Mouse (Mus musculus): ENCODE measurements around the gene Armcx3. TPM values are rescaled to one million over a fixed set of nuclear protein-coding genes. Genes with fewer than 3 reads are reported as not detected.

The Armcx3 gene
- polyA plus RNA-seq (2017; shearing (Covaris generic)): 15.0 TPM

GRCm38 (mm10) chrX:134756434-134757292 is at the start of gene Armcx3:
Gene Armcx3, plus strand, starts transcription at chrX:134756595.

GRCm38 (mm10) chrX:134717752-134718308 is 38.6 kb upstream of the Armcx3 start, which contains the start of gene Armcx1:
Gene Armcx1, plus strand, starts transcription at chrX:134717963.

GRCm38 (mm10) chrX:134750764-134751592 is 5.4 kb upstream of the Armcx3 start, which contains the start of gene Armcx6:
Gene Armcx6, minus strand, starts transcription at chrX:134751417.

GRCm38 (mm10) chrX:134808755-134809224 is 52.4 kb downstream of the Armcx3 start, which contains the start of gene Armcx2:
Gene Armcx2, minus strand, starts transcription at chrX:134809221.

Other genes with a start within 250 kb of the Armcx3 start
- gene Timm8a1, start 214.7 kb upstream of the Armcx3 start, polyA plus RNA-seq (2017; shearing (Covaris generic)): 31.8 TPM
- 0.36 TPM for gene Btk, start 173.0 kb upstream of the Armcx3 start, polyA plus RNA-seq (2017; shearing (Covaris generic))
- gene Rpl36a, start 170.9 kb upstream of the Armcx3 start, polyA plus RNA-seq (2017; shearing (Covaris generic)): 394 TPM
- 12.4 TPM for gene Gla, start 155.5 kb upstream of the Armcx3 start, polyA plus RNA-seq (2017; shearing (Covaris generic))
- 160 TPM for gene Hnrnph2, start 155.4 kb upstream of the Armcx3 start, polyA plus RNA-seq (2017; shearing (Covaris generic))
- gene Armcx4, start 70.1 kb upstream of the Armcx3 start, polyA plus RNA-seq (2017; shearing (Covaris generic)): 0.32 TPM
- gene Armcx1, start 38.6 kb upstream of the Armcx3 start, polyA plus RNA-seq (2017; shearing (Covaris generic)): 1.5 TPM
- gene Armcx6, start 5.2 kb upstream of the Armcx3 start, polyA plus RNA-seq (2017; shearing (Covaris generic)): 2.2 TPM
- gene Armcx2, start 52.6 kb downstream of the Armcx3 start, polyA plus RNA-seq (2017; shearing (Covaris generic)): 10.7 TPM
- not detected for gene Nxf2, start 208.2 kb downstream of the Armcx3 start, polyA plus RNA-seq (2017; shearing (Covaris generic))

All from naive thymus-derived CD4-positive, alpha-beta T cell, adult 5 months (primary cell).